Mouse (Mus musculus): Measurements from ENCODE around the gene Man2a2. TPM values are rescaled to one million over a fixed set of nuclear protein-coding genes. Genes with fewer than 3 reads are reported as not detected.

The Man2a2 gene
- total RNA-seq, 2 experiments from 2014 or later: 70.5 to 72.0 TPM

- no peak for DNase-seq
- intact Hi-C loops (cut with DNase I): no loop called here
Observed at GRCm38 (mm10) chr7:80373352-80373751, 2.2 kb upstream of the Man2a2 start.

- intact Hi-C loops (cut with DNase I): no loop called here
- DNase-seq: no peak
Observed at GRCm38 (mm10) chr7:80372667-80373066, 1.5 kb upstream of the Man2a2 start.

GRCm38 (mm10) chr7:80372166-80372565 lies 991 bp upstream of the Man2a2 start:
- intact Hi-C loops (cut with DNase I): no loop called here
- no peak for DNase-seq

GRCm38 (mm10) chr7:80370649-80371040 lies 530 bp downstream of the Man2a2 start:
- intact Hi-C loops (cut with DNase I): loop anchor here (1.0 to 2.0 kb wide), 2 partner anchors 30 to 230 kb away; no protein-coding TSS in a partner anchor
- peak; percentile 88 for DNase-seq

- no peak for DNase-seq
- intact Hi-C loops (cut with DNase I): loop anchor here (1.0 to 2.0 kb wide), 2 partner anchors 30 to 229 kb away; no protein-coding TSS in a partner anchor
Observed at GRCm38 (mm10) chr7:80369967-80370431, 1.2 kb downstream of the Man2a2 start.

- intact Hi-C loops (cut with DNase I): no loop called here
- DNase-seq: no peak
Observed at GRCm38 (mm10) chr7:80369461-80369860, 1.7 kb downstream of the Man2a2 start.

GRCm38 (mm10) chr7:80368635-80369421 lies 2.3 kb downstream of the Man2a2 start:
- peak; percentile 48 to 61 for DNase-seq
- intact Hi-C loops (cut with DNase I): no loop called here

GRCm38 (mm10) chr7:80368009-80368408 lies 3.2 kb downstream of the Man2a2 start:
- DNase-seq: no peak
- intact Hi-C loops (cut with DNase I): no loop called here

GRCm38 (mm10) chr7:80367232-80367631 lies 3.9 kb downstream of the Man2a2 start:
- intact Hi-C loops (cut with DNase I): no loop called here
- DNase-seq: no peak

- DNase-seq: peak; percentile 70 to 74
- intact Hi-C loops (cut with DNase I): no loop called here
Observed at GRCm38 (mm10) chr7:80365759-80366158, 5.4 kb downstream of the Man2a2 start.

GRCm38 (mm10) chr7:80360435-80360834 lies 10.7 kb downstream of the Man2a2 start:
- no peak for DNase-seq
- intact Hi-C loops (cut with DNase I): no loop called here

GRCm38 (mm10) chr7:80358039-80358438 lies 13.1 kb downstream of the Man2a2 start:
- no peak for DNase-seq
- intact Hi-C loops (cut with DNase I): no loop called here

- intact Hi-C loops (cut with DNase I): no loop called here
- peak in 1 of 2 experiments; percentile 57 for DNase-seq
Observed at GRCm38 (mm10) chr7:80357156-80357555, 14.0 kb downstream of the Man2a2 start.

- DNase-seq: no peak
- intact Hi-C loops (cut with DNase I): no loop called here
Observed at GRCm38 (mm10) chr7:80356351-80356750, 14.8 kb downstream of the Man2a2 start.

GRCm38 (mm10) chr7:80352920-80353319 lies 18.3 kb downstream of the Man2a2 start:
- DNase-seq: no peak
- intact Hi-C loops (cut with DNase I): no loop called here

GRCm38 (mm10) chr7:80350808-80351207 lies 20.4 kb downstream of the Man2a2 start:
- DNase-seq: no peak
- intact Hi-C loops (cut with DNase I): no loop called here

GRCm38 (mm10) chr7:80347670-80348586 lies 23.2 kb downstream of the Man2a2 start:
- intact Hi-C loops (cut with DNase I): no loop called here
- DNase-seq: no peak

GRCm38 (mm10) chr7:80346830-80347229 lies 24.3 kb downstream of the Man2a2 start:
- intact Hi-C loops (cut with DNase I): no loop called here
- no peak for DNase-seq

- DNase-seq: no peak
- intact Hi-C loops (cut with DNase I): no loop called here
Observed at GRCm38 (mm10) chr7:80346173-80346572, 25.0 kb downstream of the Man2a2 start.

GRCm38 (mm10) chr7:80343270-80344018 lies 27.7 kb downstream of the Man2a2 start:
- no peak for DNase-seq
- intact Hi-C loops (cut with DNase I): no loop called here

GRCm38 (mm10) chr7:80342858-80343257 lies 28.3 kb downstream of the Man2a2 start, which contains the start of gene Hddc3:
TSS of gene Hddc3 (plus strand) at chr7:80343104.
- peak; percentile 95 to 98 for DNase-seq
- intact Hi-C loops (cut with DNase I): no loop called here
